Mouse (Mus musculus): ENCODE measurements around the gene Gm47955. TPM values are rescaled to one million over a fixed set of nuclear protein-coding genes. Genes with fewer than 3 reads are reported as not detected.

The Gm47955 gene
- polyA plus RNA-seq, 1 experiment from 2014 or later: not detected

Other genes starting within 250 kb of the Gm47955 start
- gene Mff, start 235.4 kb upstream of the Gm47955 start, polyA plus RNA-seq (2015; fragmentation: Nextera tagmentation; extraction: Ambion mirVana): 389 and 427 TPM in 2 replicates
- gene Tm4sf20, start 191.8 kb upstream of the Gm47955 start, polyA plus RNA-seq (2015; fragmentation: Nextera tagmentation; extraction: Ambion mirVana): not detected in 2 replicates
- gene Gm47791, start 189.0 kb upstream of the Gm47955 start, polyA plus RNA-seq (2015; fragmentation: Nextera tagmentation; extraction: Ambion mirVana): not detected in 2 replicates
- gene Agfg1, start 120.8 kb upstream of the Gm47955 start, polyA plus RNA-seq (2015; fragmentation: Nextera tagmentation; extraction: Ambion mirVana): 23.9 and 27.7 TPM in 2 replicates
- gene A030005L19Rik, start 47.0 kb upstream of the Gm47955 start, polyA plus RNA-seq (2015; fragmentation: Nextera tagmentation; extraction: Ambion mirVana): 0.20 TPM in 1 of 2 replicates, not detected in the other
- not detected in 2 replicates for gene A030014E15Rik, start 35.4 kb upstream of the Gm47955 start, polyA plus RNA-seq (2015; fragmentation: Nextera tagmentation; extraction: Ambion mirVana)
- not detected in 2 replicates for gene Gm6217, start 28.9 kb upstream of the Gm47955 start, polyA plus RNA-seq (2015; fragmentation: Nextera tagmentation; extraction: Ambion mirVana)
- gene A030003K21Rik, start 16.9 kb upstream of the Gm47955 start, polyA plus RNA-seq (2015; fragmentation: Nextera tagmentation; extraction: Ambion mirVana): not detected in 2 replicates
- gene Gm7544, start 4.3 kb upstream of the Gm47955 start, polyA plus RNA-seq (2015; fragmentation: Nextera tagmentation; extraction: Ambion mirVana): not detected in 2 replicates
- gene Gm47959, start 40.3 kb downstream of the Gm47955 start, polyA plus RNA-seq (2015; fragmentation: Nextera tagmentation; extraction: Ambion mirVana): not detected in 2 replicates
- gene Slc19a3, start 78.2 kb downstream of the Gm47955 start, polyA plus RNA-seq (2015; fragmentation: Nextera tagmentation; extraction: Ambion mirVana): 0.75 and 1.6 TPM in 2 replicates
- gene Krtap28-10, start 82.2 kb downstream of the Gm47955 start, polyA plus RNA-seq (2015; fragmentation: Nextera tagmentation; extraction: Ambion mirVana): not detected in 2 replicates
- gene Gm47969, start 84.6 kb downstream of the Gm47955 start, polyA plus RNA-seq (2015; fragmentation: Nextera tagmentation; extraction: Ambion mirVana): not detected in 2 replicates
- gene A030005K14Rik, start 99.1 kb downstream of the Gm47955 start, polyA plus RNA-seq (2015; fragmentation: Nextera tagmentation; extraction: Ambion mirVana): not detected in 2 replicates
- not detected in 2 replicates for gene Krtap28-13, start 100.6 kb downstream of the Gm47955 start, polyA plus RNA-seq (2015; fragmentation: Nextera tagmentation; extraction: Ambion mirVana)
- gene Ccl20, start 156.5 kb downstream of the Gm47955 start, polyA plus RNA-seq (2015; fragmentation: Nextera tagmentation; extraction: Ambion mirVana): not detected in 2 replicates
- gene Daw1, start 199.5 kb downstream of the Gm47955 start, polyA plus RNA-seq (2015; fragmentation: Nextera tagmentation; extraction: Ambion mirVana): 1.7 and 2.3 TPM in 2 replicates